Mouse (Mus musculus): ENCODE measurements around the gene Gm266.
"Not testable (repeated sequence)": the region's sequence is repeated elsewhere in the genome, so short reads cannot be mapped to it uniquely, and the experiment has no call there.

The Gm266 gene

GRCm38 (mm10) chr12:111485652-111486306 lies at the start of gene Gm266:
Gene Gm266, minus strand, starts transcription at chr12:111485823.
- DNase-seq (ENCODE audit: low read depth in 1 of 2, low spot score in 2 of 2): no peak

DNA sequence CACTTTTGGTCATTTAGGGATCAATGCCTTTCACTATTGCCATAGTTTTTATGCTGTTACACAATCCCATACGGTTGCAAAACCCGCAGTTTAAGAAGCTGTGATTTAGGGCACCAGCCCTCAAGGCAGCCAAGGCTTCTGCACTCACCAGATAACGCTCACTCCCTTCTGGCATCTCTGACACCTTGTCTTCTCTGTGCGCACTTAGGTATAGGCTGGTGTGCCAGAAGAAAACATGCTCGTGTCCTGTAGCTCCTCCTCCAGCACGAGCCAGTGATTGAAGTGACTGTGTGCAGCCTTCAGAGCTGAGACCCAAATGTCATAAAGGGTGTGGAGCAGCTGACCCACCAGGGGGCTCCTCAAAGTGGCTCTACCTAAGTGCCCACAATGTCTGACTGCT lies 49.7 kb upstream of the Gm266 start:
- DNase-seq (ENCODE audit: low read depth in 1 of 2, low spot score in 2 of 2): no peak

DNA sequence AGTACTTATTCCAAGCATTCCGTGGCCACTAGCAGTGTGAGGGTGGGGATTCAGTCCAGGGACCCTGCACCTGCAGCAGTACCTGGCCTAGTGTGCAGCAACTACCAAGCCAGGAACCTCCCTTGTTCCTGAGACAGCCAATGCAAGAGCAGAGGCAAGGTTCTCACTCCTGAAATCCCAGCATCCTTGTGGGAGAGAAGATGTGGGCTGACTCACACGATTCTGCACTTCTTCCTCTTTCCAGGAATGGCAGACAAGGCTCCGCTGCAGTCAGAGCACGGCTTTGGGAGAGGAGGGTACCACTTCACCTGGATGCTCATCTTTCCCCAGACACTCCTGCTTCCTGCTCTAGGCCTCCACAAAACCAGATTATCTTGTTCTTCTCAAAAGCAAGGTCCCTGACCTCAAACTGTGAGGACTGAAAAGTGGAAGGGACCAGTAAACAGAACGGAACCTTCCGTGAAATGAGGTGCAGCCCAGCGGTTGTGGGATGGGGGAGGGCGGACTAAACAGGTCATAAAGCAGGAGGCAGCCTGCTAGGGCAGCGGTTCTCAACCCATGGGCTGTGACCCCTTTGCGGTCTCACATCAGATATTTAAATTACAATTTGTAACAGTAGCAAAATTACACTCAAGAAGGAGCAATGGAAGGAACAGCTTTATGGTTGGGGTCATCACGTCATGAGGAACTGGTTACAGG lies 47.6 kb upstream of the Gm266 start:
- DNase-seq (ENCODE audit: low read depth in 1 of 2, low spot score in 2 of 2): no peak

- no peak for DNase-seq (ENCODE audit: low read depth in 1 of 2, low spot score in 2 of 2)
These were observed 43.6 kb upstream of the Gm266 start for GRCm38 (mm10) chr12:111529192-111529591.

DNA sequence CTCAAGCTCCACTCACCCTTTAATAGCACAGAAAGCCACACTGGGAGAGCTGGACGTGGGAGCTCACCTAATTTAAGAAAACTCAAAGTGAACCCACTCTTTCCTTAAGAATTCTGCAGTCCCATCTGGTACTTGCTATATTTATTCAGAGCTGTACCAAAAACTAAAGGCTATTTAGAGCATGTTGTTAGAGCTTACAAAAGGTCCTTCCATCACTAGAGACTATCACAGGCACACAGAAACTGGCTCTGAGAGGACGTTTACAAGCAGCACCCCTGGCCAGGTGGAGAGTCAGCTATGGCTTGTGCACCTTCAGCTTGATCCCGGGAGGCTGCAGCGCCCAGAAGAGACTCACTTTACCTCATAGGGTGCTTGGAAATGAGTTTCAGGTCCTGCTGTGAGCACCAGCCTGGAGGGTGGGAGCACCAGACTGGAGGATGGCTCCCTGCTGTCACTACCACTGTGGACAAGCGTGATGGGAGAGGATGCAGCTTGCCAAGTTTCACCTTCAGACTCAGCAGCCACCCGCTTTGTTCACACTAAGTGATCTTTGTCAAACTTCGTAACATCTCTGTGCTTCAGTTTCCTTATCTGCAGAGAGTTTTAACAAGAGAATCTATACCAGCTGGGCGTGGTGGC lies 42.1 kb upstream of the Gm266 start:
- no peak for DNase-seq (ENCODE audit: low read depth in 1 of 2, low spot score in 2 of 2)

GRCm38 (mm10) chr12:111524883-111525282 lies 39.3 kb upstream of the Gm266 start:
- DNase-seq (ENCODE audit: low read depth in 1 of 2, low spot score in 2 of 2): peak in 1 of 2 experiments; percentile 13

- DNase-seq (ENCODE audit: low read depth in 1 of 2, low spot score in 2 of 2): no peak
These were observed 38.8 kb upstream of the Gm266 start for GRCm38 (mm10) chr12:111524469-111524868.

DNA sequence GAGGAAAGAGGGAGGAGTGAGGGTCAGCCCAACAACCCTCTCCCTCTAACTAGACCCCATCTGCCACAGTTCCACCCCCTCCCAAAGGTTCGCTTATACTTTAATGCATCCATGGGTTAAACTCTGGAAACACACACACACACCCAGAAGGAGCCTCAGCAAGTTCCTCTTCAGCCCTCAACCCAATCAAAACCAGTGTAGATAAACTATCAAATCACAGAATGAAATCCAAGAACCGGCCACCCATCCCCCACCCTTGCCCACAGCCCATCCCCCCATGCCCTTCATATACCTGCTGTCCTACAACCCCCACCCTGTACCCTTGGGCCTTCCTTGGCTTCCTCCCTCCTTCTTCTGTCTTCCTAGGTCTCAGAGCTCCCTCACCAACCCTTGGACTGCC lies 35.4 kb upstream of the Gm266 start:
- no peak for DNase-seq (ENCODE audit: low read depth in 1 of 2, low spot score in 2 of 2)

DNA sequence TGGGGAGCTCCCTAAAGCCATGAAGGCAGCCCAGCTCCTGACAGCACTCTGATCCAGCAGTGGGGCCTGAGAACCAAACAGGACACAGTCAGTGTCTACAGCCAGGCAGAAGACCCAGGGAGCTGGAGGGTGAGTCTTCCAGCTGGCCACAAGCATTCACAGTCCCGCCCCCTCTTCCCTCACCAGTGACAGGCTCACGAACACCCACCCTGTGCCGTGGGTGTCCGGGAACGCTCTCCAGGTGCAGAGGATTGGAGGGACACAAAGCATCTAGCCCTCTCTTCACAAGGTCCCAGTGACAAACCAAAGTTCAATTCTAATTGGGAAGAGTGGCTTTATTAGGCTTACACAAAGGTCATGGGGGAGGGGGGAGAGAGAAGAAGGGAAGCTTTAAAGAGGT lies 34.2 kb upstream of the Gm266 start:
- no peak for DNase-seq (ENCODE audit: low read depth in 1 of 2, low spot score in 2 of 2)

DNA sequence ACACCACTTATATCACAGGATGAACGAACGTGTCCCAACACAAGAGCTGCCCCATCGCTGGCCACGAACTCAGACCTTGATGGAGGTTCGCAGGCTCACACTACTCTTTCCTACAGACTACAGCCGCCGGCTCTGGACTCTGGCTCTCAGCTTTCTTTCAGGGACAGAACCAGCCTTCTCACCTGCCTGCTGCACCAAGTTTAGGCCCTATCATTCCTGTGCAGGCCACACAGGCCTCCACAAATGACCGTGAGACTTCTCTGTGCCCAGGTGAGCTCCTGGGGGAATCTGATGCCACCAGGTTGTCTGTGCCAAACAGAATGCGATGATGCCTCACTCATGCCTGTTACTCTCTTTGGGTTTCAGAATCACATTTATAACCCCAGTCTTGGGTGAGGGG lies 32.8 kb upstream of the Gm266 start:
- DNase-seq (ENCODE audit: low read depth in 1 of 2, low spot score in 2 of 2): no peak

DNA sequence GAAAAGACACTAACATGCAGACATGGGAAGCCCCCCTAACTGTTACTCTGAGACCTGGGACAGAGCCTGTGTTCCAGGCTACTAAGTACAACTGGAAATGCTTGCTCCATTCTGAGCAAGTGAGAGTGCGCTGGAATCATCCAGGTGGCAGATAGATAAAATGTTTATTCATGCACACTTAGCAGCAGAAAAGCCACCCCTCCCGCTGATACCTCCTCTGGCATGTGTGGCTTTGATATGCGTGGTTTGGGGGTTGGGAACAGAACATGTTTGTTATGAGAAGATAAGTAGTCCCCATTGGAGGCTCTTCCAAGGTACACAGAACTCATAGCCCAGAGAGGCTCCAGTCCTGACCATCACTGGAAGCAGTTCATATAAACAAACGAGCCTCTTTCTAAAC lies 32.3 kb upstream of the Gm266 start:
- DNase-seq (ENCODE audit: low read depth in 1 of 2, low spot score in 2 of 2): no peak

DNA sequence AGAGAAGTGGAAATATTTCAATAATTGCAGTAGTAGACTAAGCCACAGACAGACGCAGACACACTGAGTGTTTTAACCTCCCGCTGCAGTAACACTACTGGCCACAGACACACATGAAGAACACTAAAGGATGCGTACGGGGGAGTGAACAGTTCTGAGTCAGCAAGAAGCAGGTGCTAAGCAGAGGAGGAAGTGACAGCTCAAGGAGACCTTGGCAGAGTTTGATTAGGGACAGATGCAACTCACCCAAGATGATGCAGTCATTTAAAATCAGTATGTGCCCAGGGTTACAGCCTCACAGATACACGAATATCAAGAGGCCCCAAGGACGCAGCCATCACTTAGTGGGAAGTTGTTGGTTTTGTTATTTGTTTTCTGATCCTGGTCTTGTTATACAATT lies 31.2 kb upstream of the Gm266 start:
- DNase-seq (ENCODE audit: low read depth in 1 of 2, low spot score in 2 of 2): no peak

GRCm38 (mm10) chr12:111515920-111516319 lies 30.3 kb upstream of the Gm266 start:
- no peak for DNase-seq (ENCODE audit: low read depth in 1 of 2, low spot score in 2 of 2)

DNA sequence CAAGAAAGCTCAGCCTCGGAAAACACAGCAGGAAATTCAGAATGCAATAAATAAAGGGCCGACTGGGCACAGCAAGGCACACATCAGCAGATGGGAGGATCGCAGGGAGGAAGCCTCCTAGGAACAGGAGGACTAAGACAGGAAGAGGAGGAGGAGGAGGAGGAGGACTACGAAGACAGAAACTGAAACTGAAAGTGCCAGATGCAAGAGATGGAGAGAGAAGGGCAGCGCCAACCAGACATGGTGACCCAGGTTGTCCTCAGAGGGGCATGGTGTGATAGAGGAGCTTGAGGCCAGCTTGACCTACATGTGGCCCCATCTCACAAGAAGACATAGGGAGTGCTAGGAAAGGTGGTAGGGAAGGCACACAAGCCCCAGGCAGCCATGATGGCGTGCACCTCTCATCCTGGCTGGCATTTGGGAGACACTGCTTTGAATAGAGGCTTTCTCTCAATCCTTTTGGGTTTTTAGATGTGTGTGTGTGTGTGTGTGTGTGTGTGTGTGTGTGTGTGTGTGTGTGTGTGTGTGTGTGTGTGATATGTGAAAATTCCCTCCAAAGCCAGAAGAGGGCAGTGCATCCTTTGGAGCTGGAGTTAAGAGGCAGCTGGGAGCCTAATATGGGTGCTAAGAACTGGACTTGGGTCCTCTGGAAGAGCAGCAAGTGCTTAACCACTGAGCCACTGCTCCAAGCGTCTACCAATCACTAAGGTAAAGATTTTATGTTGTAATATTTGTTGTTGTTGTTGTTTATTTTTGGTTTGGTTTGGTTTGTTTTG lies 29.4 kb upstream of the Gm266 start:
- no peak for DNase-seq (ENCODE audit: low read depth in 1 of 2, low spot score in 2 of 2)

DNA sequence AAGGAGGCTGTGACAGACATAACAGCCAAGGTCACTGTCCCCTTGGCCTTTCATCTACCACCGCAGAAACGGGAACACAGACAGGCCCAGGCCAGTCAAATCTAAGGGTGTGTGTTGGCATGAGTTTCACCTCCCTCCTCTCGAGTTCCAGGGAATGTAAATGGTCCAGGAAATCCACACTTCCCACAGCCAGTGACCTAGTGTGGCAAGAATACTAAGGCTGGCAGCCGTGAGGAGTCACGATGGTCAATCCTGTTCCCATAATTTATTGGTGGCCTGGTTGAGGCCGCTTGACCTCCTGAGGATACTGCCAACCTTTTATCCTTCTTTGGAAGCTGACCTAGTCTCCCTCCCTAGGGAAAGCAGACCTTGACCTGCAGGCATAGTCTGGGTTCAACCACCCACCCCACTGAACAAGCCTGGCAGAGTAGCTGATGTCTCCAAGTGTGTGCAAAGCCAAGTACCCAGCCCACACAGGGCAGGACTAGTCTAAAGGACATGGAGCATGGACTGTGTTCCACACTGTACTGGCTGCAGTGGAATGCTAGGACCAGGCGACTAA lies 28.7 kb upstream of the Gm266 start:
- DNase-seq (ENCODE audit: low read depth in 1 of 2, low spot score in 2 of 2): no peak

DNA sequence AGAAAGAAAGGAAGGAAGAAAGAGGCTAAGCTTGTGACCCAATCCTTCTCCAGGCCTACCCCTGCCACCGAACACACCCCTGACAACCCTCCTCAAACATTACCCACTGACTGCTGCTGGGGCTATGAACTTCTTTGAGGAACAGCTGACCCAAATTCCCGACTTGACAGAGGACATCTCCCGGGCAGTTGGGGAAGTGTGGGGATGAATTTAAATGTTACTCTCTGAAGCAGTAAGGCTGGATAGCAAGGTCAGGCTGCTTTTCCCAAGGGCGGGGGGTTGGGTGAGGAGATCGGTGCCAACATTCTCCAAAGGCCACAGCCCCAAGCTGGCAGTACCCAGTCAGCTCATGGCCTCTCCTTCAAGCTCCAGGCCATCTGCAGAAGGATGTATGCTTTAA lies 28.1 kb upstream of the Gm266 start:
- no peak for DNase-seq (ENCODE audit: low read depth in 1 of 2, low spot score in 2 of 2)

GRCm38 (mm10) chr12:111512572-111513063 lies 27.0 kb upstream of the Gm266 start:
- DNase-seq (ENCODE audit: low read depth in 1 of 2, low spot score in 2 of 2): no peak

- DNase-seq (ENCODE audit: low read depth in 1 of 2, low spot score in 2 of 2): not testable (repeated sequence)
These were observed 22.8 kb upstream of the Gm266 start for GRCm38 (mm10) chr12:111508438-111508837.

GRCm38 (mm10) chr12:111507962-111508361 lies 22.3 kb upstream of the Gm266 start:
- no peak for DNase-seq (ENCODE audit: low read depth in 1 of 2, low spot score in 2 of 2)

- no peak for DNase-seq (ENCODE audit: low read depth in 1 of 2, low spot score in 2 of 2)
These were observed 21.4 kb upstream of the Gm266 start for GRCm38 (mm10) chr12:111507001-111507400.

GRCm38 (mm10) chr12:111504904-111505303 lies 19.3 kb upstream of the Gm266 start:
- DNase-seq (ENCODE audit: low read depth in 1 of 2, low spot score in 2 of 2): peak; percentile 45 to 64
